In the genomic region with DNA sequence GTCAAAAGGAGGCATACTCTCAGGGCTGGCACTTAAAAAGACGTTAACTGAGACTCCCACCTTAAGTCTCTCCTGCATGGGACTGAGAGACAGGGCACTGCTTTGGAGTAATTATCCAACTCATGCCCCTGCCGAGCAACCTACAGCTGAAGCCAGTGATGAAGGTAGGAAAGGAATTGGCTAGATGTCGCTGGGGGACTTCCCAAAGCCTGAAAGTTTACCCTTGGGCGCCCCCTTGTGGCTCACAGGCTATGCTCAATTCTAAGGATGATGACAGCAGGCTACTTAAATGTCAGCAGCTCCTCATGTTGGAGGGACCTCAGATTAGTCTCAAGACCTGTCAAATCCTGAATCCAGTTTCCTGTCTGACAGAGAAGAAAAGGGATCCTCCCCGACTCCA, we compare ENCODE assay signal across 9 mouse cellular contexts. TPM values are rescaled to one million over a fixed set of nuclear protein-coding genes. Genes with fewer than 3 reads are reported as not detected.
DNase-seq lines count a peak whose midpoint lies in the region; ATAC-seq and TF ChIP-seq lines count a peak whose summit lies in the region.
"Had no signal": no experiment of that assay in that cellular context is flagged by ENCODE, and none has a peak within 500 bp of the region (broad histone marks: within the 10 kb centered on the region; RNA-seq: fewer than 3 reads in every experiment).

No protein-coding gene starts in this region.

- H3K4me1 ChIP-seq in ES-Bruce4 (ENCODE audit: control insufficient read depth, insufficient read depth, low read length): no peaks in the 10 kb centered on the region
- H3K4me1 ChIP-seq in forebrain, embryonic 12.5 days: no peaks in the 10 kb centered on the region
- H3K4me1 ChIP-seq in lung, adult 2 months (ENCODE audit: control insufficient read depth, insufficient read depth, low read length): no peaks in the 10 kb centered on the region
- no peaks in the 10 kb centered on the region for H3K4me1 ChIP-seq in thymus, adult 2 months (replicated peaks; ENCODE audit: control insufficient read depth, insufficient read depth, low read length)

- H3K4me3 ChIP-seq in ES-Bruce4 (ENCODE audit: low read depth, low read length): no peak overlapping the region
- H3K4me3 ChIP-seq in forebrain, embryonic 12.5 days (replicated peaks): no peak overlapping the region
- H3K4me3 ChIP-seq in lung, adult 2 months (replicated peaks; ENCODE audit: extremely low read depth, low read depth, low read length): no peak overlapping the region
- no peak overlapping the region for H3K4me3 ChIP-seq in thymus, adult 2 months (ENCODE audit: control insufficient read depth, insufficient read depth, low read length)
- H3K4me3 ChIP-seq: limb, embryonic 13.5 days had no signal

- 4% methylated on average over 5 of the region's 5 CpGs for WGBS in forebrain, embryonic 12.5 days
- 7% methylated on average over 5 of the region's 5 CpGs for WGBS in large intestine, adult 2 months
- 5% methylated on average over 5 of the region's 5 CpGs for WGBS in lung, adult 2 months
- WGBS in thymus, adult 2 months: 13% methylated on average over 5 of the region's 5 CpGs

- H3K9me3 ChIP-seq in ES-Bruce4 (replicated peaks; ENCODE audit: control insufficient read depth, insufficient read depth, low read length, poor library complexity, severe bottlenecking): no peaks in the 10 kb centered on the region
- no peaks in the 10 kb centered on the region for H3K9me3 ChIP-seq in forebrain, embryonic 12.5 days
- H3K9me3 ChIP-seq: limb, embryonic 13.5 days had no signal

- H3K27ac ChIP-seq in ES-Bruce4 (ENCODE audit: insufficient read depth, low read length): no peak overlapping the region
- no peak overlapping the region for H3K27ac ChIP-seq in forebrain, embryonic 12.5 days
- H3K27ac ChIP-seq in thymus, adult 2 months (ENCODE audit: control insufficient read depth, insufficient read depth, low read length): no peak overlapping the region
- H3K27ac ChIP-seq: limb, embryonic 13.5 days had no signal

- H3K9ac ChIP-seq in ES-Bruce4 (ENCODE audit: low read depth, poor library complexity, severe bottlenecking): no peak overlapping the region
- H3K9ac ChIP-seq in forebrain, embryonic 12.5 days: no peak overlapping the region
- H3K9ac ChIP-seq: limb, embryonic 13.5 days had no signal

- 0 out of 2 replicates have a peak, but pooled peaks have one; percentile 36 for ATAC-seq in forebrain, embryonic 12.5 days (ENCODE audit: low FRiP score)

- peak; percentile 87 for TF ChIP-seq CTCF in ES-Bruce4 (IDR thresholded peaks at IDR 0.05; ENCODE audit: low read depth, low read length)
- peak; percentile 79 for TF ChIP-seq CTCF in lung, adult 2 months (IDR thresholded peaks at IDR 0.05; ENCODE audit: insufficient read depth, low read length)
- TF ChIP-seq CTCF in thymus, adult 2 months (IDR thresholded peaks at IDR 0.05; ENCODE audit: borderline replicate concordance, control insufficient read depth, extremely low read depth, insufficient read depth, low read length, poor library complexity): no peak

- TF ChIP-seq EP300 in ES-Bruce4 (IDR thresholded peaks at IDR 0.05; ENCODE audit: insufficient read depth, low read depth, low read length): no peak

- peak; percentile 86 for DNase-seq in c-Kit-positive CD71-negative TER-119-negative erythroid progenitor cells, embryonic 14.5 days (ENCODE audit: low read depth)
- peak; percentile 52 for DNase-seq in heart, postnatal 25 days (ENCODE audit: low spot score)
- DNase-seq in large intestine, adult 2 months (ENCODE audit: low read depth, low spot score): peak; percentile 73
- peak; percentile 88 for DNase-seq in lung, adult 2 months
- peak; percentile 75 for DNase-seq in ovary, postnatal 10 days (ENCODE audit: low spot score)
- DNase-seq in thymus, adult 2 months: peak; percentile 86

- no peaks in the 10 kb centered on the region for H3K27me3 ChIP-seq in ES-Bruce4 (ENCODE audit: control insufficient read depth, insufficient read depth, low read length, poor library complexity, severe bottlenecking)
- peaks cover 6% of the 10 kb centered on the region; the same call in 1 of the 2 replicates for H3K27me3 ChIP-seq in forebrain, embryonic 12.5 days
- no peaks in the 10 kb centered on the region for H3K27me3 ChIP-seq in thymus, adult 2 months (ENCODE audit: control insufficient read depth, insufficient read depth, low read length)
- H3K27me3 ChIP-seq: limb, embryonic 13.5 days had no signal

- H3K36me3 ChIP-seq in ES-Bruce4 (ENCODE audit: control insufficient read depth, insufficient read depth, low read length, poor library complexity, severe bottlenecking): no peaks in the 10 kb centered on the region
- H3K36me3 ChIP-seq in forebrain, embryonic 12.5 days (replicated peaks): no peaks in the 10 kb centered on the region
- no peaks in the 10 kb centered on the region for H3K36me3 ChIP-seq in thymus, adult 2 months (ENCODE audit: control insufficient read depth, insufficient read depth, low read length)
- H3K36me3 ChIP-seq: limb, embryonic 13.5 days had no signal

- intact Hi-C loops in heart, postnatal 25 days (cut with DNase I): loop anchor here (1.0 to 5.0 kb wide), 3 partner anchors 74 to 292 kb away; a partner anchor contains a TSS

- no peak overlapping the region for H3K4me2 ChIP-seq in forebrain, embryonic 12.5 days
- H3K4me2 ChIP-seq: limb, embryonic 13.5 days had no signal

- no peak for TF ChIP-seq POLR2A in ES-Bruce4 (IDR thresholded peaks at IDR 0.05; ENCODE audit: insufficient read depth, low read length)
- no peak for TF ChIP-seq POLR2A in lung, adult 2 months (IDR thresholded peaks at IDR 0.05; ENCODE audit: borderline replicate concordance, extremely low read depth, low read depth, low read length)
- no peak for TF ChIP-seq POLR2A in thymus, adult 2 months (IDR thresholded peaks at IDR 0.05; ENCODE audit: control insufficient read depth, extremely low read depth, insufficient read depth, low read length, poor library complexity)

RNA-seq across cellular contexts. Expression of a gene that starts 35.7 kb away (rescaled TPM):
- polyA plus RNA-seq in ES-Bruce4 (2011; ENCODE audit: insufficient read depth, insufficient read length, low read depth, missing spikeins): not detected in 2 replicates
- not detected in 2 replicates for polyA plus RNA-seq in forebrain, embryonic 12.5 days (2016; fragmentation: Nextera tagmentation; extraction: Ambion mirVana)
- total RNA-seq in heart, postnatal 25 days (2021): under 1 TPM; 0.45 to 0.75 TPM
- 0.33 and 0.62 TPM in 2 replicates for polyA plus RNA-seq in large intestine, adult 2 months (2012; rRNA removed)
- polyA plus RNA-seq in lung, adult 2 months (2012; rRNA removed): 0.95 and 1.2 TPM in 2 replicates
- 0.06 and 0.18 TPM in 2 replicates for polyA plus RNA-seq in thymus, adult 2 months (2012; rRNA removed)
- polyA plus RNA-seq: limb, embryonic 13.5 days had no signal

RNA-seq across cellular contexts. Expression of a gene that starts 43.9 kb away (rescaled TPM):
- polyA plus RNA-seq in ES-Bruce4 (2011; ENCODE audit: insufficient read depth, insufficient read length, low read depth, missing spikeins): 28.6 and 31.8 TPM in 2 replicates
- polyA plus RNA-seq in forebrain, embryonic 12.5 days (2016; fragmentation: Nextera tagmentation; extraction: Ambion mirVana): 96.6 and 100 TPM in 2 replicates
- 10 to 100 TPM; 44.1 to 47.0 TPM for total RNA-seq in heart, postnatal 25 days (2021)
- 92.9 and 98.2 TPM in 2 replicates for polyA plus RNA-seq in large intestine, adult 2 months (2012; rRNA removed)
- 113 and 122 TPM in 2 replicates for polyA plus RNA-seq in lung, adult 2 months (2012; rRNA removed)
- polyA plus RNA-seq in thymus, adult 2 months (2012; rRNA removed): 52.0 and 67.0 TPM in 2 replicates

RNA-seq across cellular contexts. Expression of a gene that starts 44.0 kb away (rescaled TPM):
- polyA plus RNA-seq in ES-Bruce4 (2011; ENCODE audit: insufficient read depth, insufficient read length, low read depth, missing spikeins): 71.0 and 84.4 TPM in 2 replicates
- polyA plus RNA-seq in forebrain, embryonic 12.5 days (2016; fragmentation: Nextera tagmentation; extraction: Ambion mirVana): 131 and 133 TPM in 2 replicates
- 10 to 100 TPM; 79.3 to 82.9 TPM for total RNA-seq in heart, postnatal 25 days (2021)
- polyA plus RNA-seq in large intestine, adult 2 months (2012; rRNA removed): 386 and 408 TPM in 2 replicates
- 196 and 253 TPM in 2 replicates for polyA plus RNA-seq in lung, adult 2 months (2012; rRNA removed)
- polyA plus RNA-seq in thymus, adult 2 months (2012; rRNA removed): 401 and 419 TPM in 2 replicates

RNA-seq across cellular contexts. Expression of a gene that starts 44.5 kb away (rescaled TPM):
- 9.8 and 12.8 TPM in 2 replicates for polyA plus RNA-seq in ES-Bruce4 (2011; ENCODE audit: insufficient read depth, insufficient read length, low read depth, missing spikeins)
- 11.1 and 12.1 TPM in 2 replicates for polyA plus RNA-seq in forebrain, embryonic 12.5 days (2016; fragmentation: Nextera tagmentation; extraction: Ambion mirVana)
- 10 to 100 TPM in 1 of 2 experiments, 1 to 10 TPM in 1; 9.9 to 10.5 TPM for total RNA-seq in heart, postnatal 25 days (2021)
- 73.4 and 107 TPM in 2 replicates for polyA plus RNA-seq in large intestine, adult 2 months (2012; rRNA removed)
- 16.3 and 19.1 TPM in 2 replicates for polyA plus RNA-seq in lung, adult 2 months (2012; rRNA removed)
- 35.1 and 37.3 TPM in 2 replicates for polyA plus RNA-seq in thymus, adult 2 months (2012; rRNA removed)

RNA-seq across cellular contexts. Expression of a gene that starts 50.4 kb away (rescaled TPM):
- polyA plus RNA-seq in ES-Bruce4 (2011; ENCODE audit: insufficient read depth, insufficient read length, low read depth, missing spikeins): 147 and 148 TPM in 2 replicates
- polyA plus RNA-seq in forebrain, embryonic 12.5 days (2016; fragmentation: Nextera tagmentation; extraction: Ambion mirVana): 45.4 and 54.1 TPM in 2 replicates
- 10 to 100 TPM; 14.4 to 15.5 TPM for total RNA-seq in heart, postnatal 25 days (2021)
- polyA plus RNA-seq in large intestine, adult 2 months (2012; rRNA removed): 15.1 and 21.2 TPM in 2 replicates
- polyA plus RNA-seq in lung, adult 2 months (2012; rRNA removed): 27.6 and 28.6 TPM in 2 replicates
- polyA plus RNA-seq in thymus, adult 2 months (2012; rRNA removed): 59.8 and 80.9 TPM in 2 replicates
